Mouse (Mus musculus) naive thymus-derived CD4-positive, alpha-beta T cell, adult 2 months (primary cell): ENCODE data around the gene Scn2a.
"Not testable (repeated sequence)": the region's sequence is repeated elsewhere in the genome, so short reads cannot be mapped to it uniquely, and the experiment has no call there.

Experiments
- DNase-seq: peaks from one replicate; pipeline ENCODE4 v3.0.0-alpha.2; 2011; ENCODE audit warnings: low read depth

Scn2a gene

GRCm38 (mm10) chr2:65700246-65700645 is 79.7 kb downstream of the Scn2a start:
- DNase-seq, result no peak

- no peak for DNase-seq
These were observed 80.6 kb downstream of the Scn2a start for GRCm38 (mm10) chr2:65701175-65701574.

- no peak for DNase-seq
These were observed 101.7 kb downstream of the Scn2a start for GRCm38 (mm10) chr2:65722219-65722800.

GRCm38 (mm10) chr2:65745400-65745799 is 124.8 kb downstream of the Scn2a start:
- DNase-seq, result no peak

- no peak for DNase-seq
These were observed 161.9 kb downstream of the Scn2a start for GRCm38 (mm10) chr2:65782442-65782841.

- no peak for DNase-seq
These were observed 162.8 kb downstream of the Scn2a start for GRCm38 (mm10) chr2:65783392-65783791.

- DNase-seq, result peak; percentile 26
These were observed 171.9 kb downstream of the Scn2a start for GRCm38 (mm10) chr2:65792516-65792915.

- no peak for DNase-seq
These were observed 173.0 kb downstream of the Scn2a start for GRCm38 (mm10) chr2:65793593-65793992.

- no peak for DNase-seq
These were observed 180.6 kb downstream of the Scn2a start for GRCm38 (mm10) chr2:65801054-65801709.

- DNase-seq, result no peak
These were observed 186.0 kb downstream of the Scn2a start for GRCm38 (mm10) chr2:65806556-65806955.

- not testable (repeated sequence) for DNase-seq
These were observed 190.6 kb downstream of the Scn2a start for GRCm38 (mm10) chr2:65811203-65811602.
